Mouse (Mus musculus) intestine, embryonic 16.5 days (tissue): ENCODE measurements around the gene Pkig. TPM values are rescaled to one million over a fixed set of nuclear protein-coding genes. Genes with fewer than 3 reads are reported as not detected.
"Not testable (repeated sequence)": the region's sequence is repeated elsewhere in the genome, so short reads cannot be mapped to it uniquely, and the experiment has no call there.

Experiments
- ATAC-seq: fragments of 200-750 bp; cut with Nextera tagmentation; 2 replicates; pipeline ENCODE4 v1.8.0; 2017; ENCODE audit warnings: moderate TSS enrichment, moderate library complexity
- H3K27ac ChIP-seq: fragments of 300-500 bp; sonication (generic); 2 replicates; pipeline ENCODE4 v1.5.1; 2014; ENCODE audit warnings: mild to moderate bottlenecking, low read length
- H3K27me3 ChIP-seq: fragments of 300-500 bp; sonication (generic); replicated peaks from 2 replicates; pipeline ENCODE4 v1.6.1; 2014; ENCODE audit warnings: low read length, control low read depth, mixed read lengths; ENCODE audit not compliant: control insufficient read depth, insufficient read depth
- H3K36me3 ChIP-seq: fragments of 300-500 bp; sonication (generic); 2 replicates; pipeline ENCODE4 v1.6.1; 2014; ENCODE audit warnings: low read length, control low read depth; ENCODE audit not compliant: control insufficient read depth, insufficient read depth
- H3K4me1 ChIP-seq: fragments of 300-500 bp; sonication (generic); 2 replicates; pipeline ENCODE4 v1.6.1; 2014; ENCODE audit warnings: low read length, control low read depth, mixed read lengths; ENCODE audit not compliant: control insufficient read depth, insufficient read depth
- H3K4me2 ChIP-seq: fragments of 300-500 bp; sonication (generic); 2 replicates; pipeline ENCODE4 v1.6.1; 2014; ENCODE audit warnings: low read depth, low read length, control low read depth
- H3K4me3 ChIP-seq: fragments of 300-500 bp; sonication (generic); 2 replicates; pipeline ENCODE4 v1.5.1; 2014; ENCODE audit warnings: mild to moderate bottlenecking, low read length
- H3K9ac ChIP-seq: fragments of 300-500 bp; sonication (generic); 2 replicates; pipeline ENCODE4 v1.6.1; 2014; ENCODE audit warnings: low read depth, low read length
- H3K9me3 ChIP-seq: fragments of 300-500 bp; sonication (generic); 2 replicates; pipeline ENCODE4 v1.6.1; 2016; ENCODE audit warnings: low read length, control low read depth; ENCODE audit not compliant: control insufficient read depth
- WGBS: fragments of 180-500 bp; shearing (Covaris S2); extraction: QIAGEN DNeasy Blood & Tissue Kit; methylation state at CpG from one replicate; pipeline ENCODE4 v1.1.7; 2014; 5-methylcytosine and 5-hydroxymethylcytosine counted together
- polyA plus RNA-seq: library from polyadenylated mRNA; unstranded; fragments of >200 nt; fragmentation: Nextera tagmentation; extraction: Ambion mirVana; gene quantifications from 2 replicates; pipeline ENCODE4 v1.2.1, GENCODE M21; 2015

The Pkig gene
- polyA plus RNA-seq, 1 experiment from 2014 or later = 122 TPM

DNA sequence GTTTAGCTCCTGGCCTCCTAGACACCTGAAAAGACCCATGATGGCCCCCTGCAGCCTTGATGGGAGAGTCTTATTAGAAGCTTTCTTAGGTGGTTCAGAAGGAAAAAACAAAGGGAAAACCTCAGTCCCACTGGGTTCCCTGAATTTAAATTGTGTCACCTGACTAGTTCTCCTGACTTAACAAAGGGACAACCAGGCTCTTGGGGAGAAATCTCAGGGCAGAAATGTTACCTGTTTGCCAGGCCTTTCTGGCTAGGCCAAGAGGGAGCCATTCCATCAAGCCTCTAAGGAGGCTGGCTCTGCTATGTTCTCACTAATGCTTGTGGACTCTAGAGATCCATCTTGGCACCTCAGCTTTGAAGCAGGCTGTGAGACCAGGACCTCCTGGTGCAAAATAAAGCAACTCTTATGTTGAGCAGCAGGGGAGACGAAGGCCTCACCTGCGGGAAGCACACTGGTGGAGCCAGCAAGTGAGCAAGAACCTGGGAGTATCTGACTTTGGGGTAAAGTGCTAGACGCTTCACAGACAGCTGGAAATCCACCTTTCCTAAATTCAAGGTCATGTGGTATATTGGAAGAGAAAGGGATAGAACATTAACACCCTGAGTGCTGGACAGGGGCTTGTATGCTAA is 40.8 kb upstream of the Pkig start:
- Histone ChIP-seq H3K4me2 (no peak overlapping the region), H3K36me3 (peaks cover 21% of the 10 kb centered on the region), H3K9ac (no peak overlapping the region), H3K9me3 (no peaks in the 10 kb centered on the region), H3K27me3 (no peaks in the 10 kb centered on the region), H3K4me1 (peaks cover 7% of the 10 kb centered on the region; the same call in 1 of the 2 replicates), H3K4me3 (no peak overlapping the region), H3K27ac (no peak overlapping the region)
- no peak for ATAC-seq
- WGBS = 72% methylated on average over 3 of the region's 3 CpGs

DNA sequence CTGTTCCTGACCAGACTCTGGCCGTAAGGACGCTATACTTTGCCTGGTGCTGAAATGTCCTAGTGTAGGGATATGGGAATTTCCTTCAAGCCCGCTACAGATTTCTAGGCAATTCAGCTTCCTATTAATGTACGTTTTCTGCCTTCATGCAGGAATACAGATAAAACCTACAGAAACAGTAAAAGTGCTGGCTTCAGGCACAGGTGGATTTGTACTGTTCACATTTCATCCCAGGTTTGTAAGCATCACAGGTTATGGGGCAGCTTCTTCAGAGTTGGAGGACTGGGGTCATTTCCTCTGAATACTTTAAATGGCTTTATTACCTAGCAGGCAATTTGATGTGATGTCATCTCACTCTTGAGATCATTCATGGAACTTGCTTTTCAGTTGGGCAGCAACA is 40.3 kb upstream of the Pkig start:
- ATAC-seq = no peak
- no peak overlapping the region for H3K4me3 ChIP-seq
- no peak overlapping the region for H3K9ac ChIP-seq
- no peak overlapping the region for H3K4me2 ChIP-seq
- H3K27me3 ChIP-seq = no peaks in the 10 kb centered on the region
- H3K36me3 ChIP-seq = peaks cover 20% of the 10 kb centered on the region
- WGBS = 87% methylated on average over 4 of the region's 4 CpGs
- peaks cover 7% of the 10 kb centered on the region; the same call in 1 of the 2 replicates for H3K4me1 ChIP-seq
- H3K9me3 ChIP-seq = no peaks in the 10 kb centered on the region
- no peak overlapping the region for H3K27ac ChIP-seq

DNA sequence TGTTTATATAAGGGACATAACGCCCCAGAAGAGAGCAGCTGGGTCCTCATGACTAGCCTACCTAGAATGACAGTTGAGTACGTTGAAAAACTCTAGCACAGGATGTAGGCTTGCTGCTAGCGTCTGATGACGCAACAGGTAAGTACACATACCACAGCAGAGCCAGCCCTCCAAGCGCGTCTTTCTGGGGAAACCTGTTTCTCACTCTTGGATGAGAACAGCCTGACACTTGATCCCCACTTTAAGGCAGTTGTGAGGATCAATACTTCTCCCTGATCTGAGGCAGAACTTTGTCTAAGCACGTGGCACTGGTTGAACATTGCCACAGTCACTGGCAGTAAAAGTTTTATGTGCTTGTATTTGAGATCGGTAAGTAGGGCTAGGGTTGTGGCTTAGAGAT is 37.7 kb upstream of the Pkig start:
- H3K4me2 ChIP-seq = no peak overlapping the region
- H3K27ac ChIP-seq = peak overlapping the region; percentile 61
- H3K36me3 ChIP-seq = peaks cover 10% of the 10 kb centered on the region
- peaks cover 7% of the 10 kb centered on the region; the same call in 1 of the 2 replicates for H3K4me1 ChIP-seq
- H3K27me3 ChIP-seq = no peaks in the 10 kb centered on the region
- no peaks in the 10 kb centered on the region for H3K9me3 ChIP-seq
- H3K4me3 ChIP-seq = no peak overlapping the region
- no peak overlapping the region for H3K9ac ChIP-seq
- WGBS = 61% methylated on average over 8 of the region's 8 CpGs
- peak; percentile 83 for ATAC-seq

DNA sequence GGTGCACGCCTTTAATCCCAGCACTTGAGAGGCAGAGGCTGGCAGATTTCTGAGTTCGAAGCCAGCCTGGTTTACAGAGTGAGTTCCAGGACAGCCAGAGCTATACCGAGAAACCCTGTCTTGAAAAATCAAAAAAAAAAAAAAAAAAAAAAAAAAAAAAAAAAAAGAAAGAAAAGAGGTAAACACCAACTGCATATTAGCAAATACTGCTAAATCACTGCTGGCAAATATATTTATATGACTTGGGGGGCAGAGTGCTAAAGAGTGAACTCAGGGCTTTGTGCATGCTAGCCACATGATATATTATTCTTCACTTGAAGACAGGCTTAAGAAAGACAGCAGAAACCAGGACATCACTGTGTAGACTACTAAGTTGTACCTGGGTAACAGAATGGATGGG is 36.8 kb upstream of the Pkig start:
- WGBS = 96% methylated on average over 3 of the region's 3 CpGs
- not testable (repeated sequence) for H3K9ac ChIP-seq, H3K27ac ChIP-seq, H3K4me2 ChIP-seq, H3K4me1 ChIP-seq, H3K27me3 ChIP-seq, H3K9me3 ChIP-seq, H3K4me3 ChIP-seq, ATAC-seq
- peaks cover 11% of the 10 kb centered on the region for H3K36me3 ChIP-seq

DNA sequence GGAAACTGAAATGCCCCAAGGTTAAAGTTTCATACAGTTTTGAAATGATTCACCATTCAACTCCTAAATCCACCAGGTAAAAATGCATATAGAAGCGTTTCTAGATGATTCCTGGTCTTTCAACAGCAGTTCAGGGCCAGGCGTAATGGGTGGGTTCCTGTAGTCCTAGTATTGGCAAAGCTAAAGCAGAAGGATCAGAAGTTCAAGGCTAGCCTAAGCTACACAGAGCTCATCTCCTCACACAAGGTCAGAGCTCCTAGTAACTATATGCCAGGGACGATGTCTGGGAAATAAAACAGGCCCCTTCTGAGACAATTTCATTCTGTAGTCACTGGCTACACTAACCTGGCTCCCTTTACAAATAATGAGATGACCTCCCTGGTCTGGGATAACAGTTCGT is 27.0 kb upstream of the Pkig start:
- H3K4me3 ChIP-seq = no peak overlapping the region
- H3K4me1 ChIP-seq = no peaks in the 10 kb centered on the region
- no peak overlapping the region for H3K27ac ChIP-seq
- peaks cover 40% of the 10 kb centered on the region for H3K36me3 ChIP-seq
- ATAC-seq = no peak
- no peaks in the 10 kb centered on the region for H3K9me3 ChIP-seq
- no peak overlapping the region for H3K4me2 ChIP-seq
- WGBS = 94% methylated on average over 4 of the region's 4 CpGs
- H3K27me3 ChIP-seq = no peaks in the 10 kb centered on the region
- H3K9ac ChIP-seq = no peak overlapping the region

DNA sequence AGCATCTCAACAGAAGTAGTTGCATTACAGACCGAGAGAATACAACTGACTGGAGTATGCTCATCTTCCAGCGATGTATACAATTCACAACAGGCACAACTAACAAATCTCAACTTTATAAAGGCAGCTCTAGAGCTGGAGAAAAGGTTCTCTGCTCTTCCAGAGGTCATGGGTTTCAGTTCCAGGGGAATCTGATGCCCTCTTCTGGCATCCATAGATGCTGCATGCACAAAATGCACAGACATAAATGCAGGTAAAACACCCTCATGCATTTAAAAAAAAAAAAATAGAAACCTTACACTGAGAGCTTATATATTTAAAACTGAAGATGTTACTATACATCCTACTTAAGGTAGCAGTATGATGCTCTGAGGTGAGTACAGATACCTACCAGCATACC is 26.5 kb upstream of the Pkig start:
- Histone ChIP-seq H3K9me3 (no peaks in the 10 kb centered on the region), H3K4me3 (no peak overlapping the region), H3K27ac (no peak overlapping the region), H3K9ac (no peak overlapping the region), H3K4me2 (no peak overlapping the region), H3K4me1 (no peaks in the 10 kb centered on the region), H3K27me3 (no peaks in the 10 kb centered on the region), H3K36me3 (peaks cover 40% of the 10 kb centered on the region)
- WGBS = 93% methylated on average over 2 of the region's 2 CpGs
- no peak for ATAC-seq

DNA sequence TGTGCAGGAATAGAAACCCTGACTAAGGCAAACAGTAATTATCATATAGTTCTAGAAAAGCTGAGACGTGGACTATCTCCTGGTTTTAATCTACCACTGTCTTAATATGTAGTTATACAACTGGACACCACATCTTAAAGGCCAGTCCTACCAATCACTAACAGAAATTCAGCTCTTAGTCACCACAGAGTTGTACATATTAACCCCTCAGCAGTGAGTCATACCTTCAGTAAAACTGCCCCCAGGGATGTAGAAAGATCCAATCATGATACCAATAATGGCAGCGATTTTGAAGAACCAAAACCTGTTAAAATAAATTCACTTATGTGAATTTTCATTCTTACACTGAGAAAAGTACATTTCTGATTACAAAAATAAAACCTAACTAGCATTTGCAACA is 24.0 kb upstream of the Pkig start:
- no peak overlapping the region for H3K9ac ChIP-seq
- no peak overlapping the region for H3K4me3 ChIP-seq
- peaks cover 27% of the 10 kb centered on the region for H3K36me3 ChIP-seq
- H3K27ac ChIP-seq = no peak overlapping the region
- H3K27me3 ChIP-seq = no peaks in the 10 kb centered on the region
- peaks cover 12% of the 10 kb centered on the region for H3K4me1 ChIP-seq
- no peak overlapping the region for H3K4me2 ChIP-seq
- WGBS = 88% methylated on average over 2 of the region's 2 CpGs
- no peaks in the 10 kb centered on the region for H3K9me3 ChIP-seq
- no peak for ATAC-seq

DNA sequence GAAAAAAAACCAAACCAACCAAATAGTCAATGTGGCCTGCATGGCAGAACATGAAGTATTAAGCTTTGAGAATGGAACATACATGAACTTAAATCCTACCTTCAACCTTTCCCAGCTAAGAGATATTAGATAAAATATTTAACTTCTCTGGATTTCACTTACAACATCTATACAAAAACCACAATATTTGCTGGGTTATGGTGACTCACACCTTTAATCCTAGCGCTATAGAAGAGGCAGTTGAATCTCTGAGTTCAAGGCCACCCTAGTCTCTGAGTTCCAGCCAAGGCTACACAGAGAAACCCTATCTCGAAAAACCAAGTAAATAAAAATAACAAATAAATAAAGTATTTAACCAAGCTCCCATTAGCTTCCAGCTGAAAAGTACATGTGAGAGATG is 22.1 kb upstream of the Pkig start:
- Histone ChIP-seq H3K9me3 (no peaks in the 10 kb centered on the region), H3K36me3 (peaks cover 13% of the 10 kb centered on the region), H3K4me3 (no peak overlapping the region), H3K9ac (no peak overlapping the region), H3K4me1 (peaks cover 22% of the 10 kb centered on the region), H3K4me2 (no peak overlapping the region), H3K27ac (no peak overlapping the region), H3K27me3 (no peaks in the 10 kb centered on the region)
- 93% methylated on average over 2 of the region's 2 CpGs for WGBS
- no peak for ATAC-seq

DNA sequence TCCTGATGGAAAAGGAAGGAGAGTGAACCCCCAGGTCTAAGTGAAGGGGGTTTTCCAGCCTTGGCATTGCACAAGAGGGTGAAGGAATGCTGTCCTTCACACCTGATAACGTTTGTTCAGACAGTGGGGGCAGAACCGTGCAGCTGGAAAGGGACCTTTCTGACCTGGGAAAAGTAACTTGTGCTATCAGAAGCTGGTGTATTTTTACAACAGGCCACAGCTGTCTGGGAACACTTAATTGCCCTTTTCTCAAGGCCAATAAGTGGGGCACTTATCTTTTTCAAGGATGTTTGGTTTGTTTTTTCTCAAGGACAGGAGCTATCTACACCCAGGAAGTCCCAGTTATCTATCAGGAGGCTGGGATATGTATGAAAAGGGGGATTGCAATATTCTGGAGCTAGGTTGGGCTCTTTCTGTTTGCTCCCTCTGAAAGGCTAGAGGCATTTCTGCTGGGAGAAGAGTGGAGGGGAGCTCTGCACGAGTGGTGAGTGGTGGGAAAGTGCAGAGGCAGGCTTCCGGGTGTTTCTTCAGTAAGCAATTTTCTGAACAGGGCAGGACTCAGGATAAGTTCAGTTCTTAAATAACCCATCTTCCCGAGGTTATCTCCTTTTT is 20.4 kb upstream of the Pkig start:
- peak overlapping the region; percentile 24; the same call in 1 of the 2 replicates for H3K4me2 ChIP-seq
- 30% methylated on average over 5 of the region's 5 CpGs for WGBS
- peak; percentile 82 for ATAC-seq

More for the DNA sequence above, 20.4 kb upstream of the Pkig start:
- Histone ChIP-seq H3K4me3 (peak overlapping the region; percentile 21; the same call in 1 of the 2 replicates), H3K27me3 (no peaks in the 10 kb centered on the region), H3K4me1 (peaks cover 32% of the 10 kb centered on the region), H3K9me3 (no peaks in the 10 kb centered on the region), H3K9ac (no peak overlapping the region), H3K36me3 (peaks cover 6% of the 10 kb centered on the region; the same call in 1 of the 2 replicates), H3K27ac (peak overlapping the region; percentile 79)
